Mouse (Mus musculus): ENCODE results near the gene Tmem119. TPM values are rescaled to one million over a fixed set of nuclear protein-coding genes. Genes with fewer than 3 reads are reported as not detected.

Gene Tmem119
- polyA plus RNA-seq, 1 experiment from 2014 or later: 4.0 TPM

DNA sequence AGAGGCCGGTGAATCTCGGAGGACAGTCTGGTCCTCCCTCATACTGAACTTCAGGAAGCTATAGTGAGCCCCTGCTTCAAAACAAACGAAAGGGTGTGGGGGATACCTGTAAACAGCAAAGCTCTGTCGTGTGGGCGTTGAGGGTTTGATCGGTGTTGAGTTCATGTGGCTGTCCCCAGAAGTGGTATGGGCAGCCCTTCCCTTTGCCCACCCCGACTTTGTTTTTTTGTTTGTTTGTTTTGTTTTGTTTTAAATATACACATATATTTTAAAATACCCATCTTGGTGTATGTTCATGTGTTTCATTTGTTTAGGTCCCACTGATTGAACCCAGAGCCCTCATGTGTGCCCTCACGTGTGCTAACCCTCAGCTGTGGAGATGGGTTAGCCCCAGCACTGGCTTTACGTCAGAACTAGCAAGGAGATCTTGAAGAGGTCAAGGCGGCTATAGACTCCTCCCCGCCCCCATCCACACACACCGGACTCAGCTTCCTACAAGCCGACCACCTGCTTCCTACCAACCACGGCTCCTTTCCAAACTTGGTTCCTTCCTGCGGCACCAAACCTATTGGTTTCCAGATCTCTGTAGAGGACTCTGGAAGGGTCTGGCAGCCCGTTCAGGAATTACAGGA is 33.1 kb upstream of the Tmem119 start:
- H3K27ac ChIP-seq (replicated peaks): no peak overlapping the region
- no peak overlapping the region for H3K9ac ChIP-seq
- H3K36me3 ChIP-seq (replicated peaks): no peaks in the 10 kb centered on the region
- H3K9me3 ChIP-seq (replicated peaks): no peaks in the 10 kb centered on the region
- no peak for ATAC-seq (ENCODE audit: insufficient read depth)
- peaks cover 23% of the 10 kb centered on the region for H3K4me1 ChIP-seq (replicated peaks)
- 40% methylated on average over 16 of the region's 16 CpGs for WGBS (ENCODE audit: insufficient replicate concordance)
- no peak overlapping the region for H3K4me3 ChIP-seq (replicated peaks)
- H3K4me2 ChIP-seq: no peak overlapping the region
- H3K27me3 ChIP-seq: no peaks in the 10 kb centered on the region

DNA sequence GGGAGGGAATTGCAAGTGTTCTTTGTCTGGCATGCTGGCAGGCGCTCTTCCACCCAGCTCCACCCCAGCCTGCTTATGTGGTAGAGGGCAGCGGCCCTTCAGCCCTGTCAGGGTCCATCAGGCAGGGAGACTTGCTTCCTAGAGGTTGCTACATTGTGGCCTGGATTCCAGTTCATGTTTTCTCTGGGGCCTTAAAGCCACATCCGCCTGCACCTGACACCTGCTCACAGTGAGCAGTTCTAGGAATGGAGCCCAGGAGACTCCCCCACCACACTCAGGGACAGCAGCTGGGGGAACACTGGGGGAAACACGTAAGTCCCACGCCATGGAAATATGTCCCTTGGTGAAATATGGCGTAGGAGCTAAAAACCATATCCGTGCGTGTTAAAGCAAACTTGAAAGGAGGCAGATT is 32.2 kb upstream of the Tmem119 start, which contains the start of gene Selplg:
Gene Selplg, minus strand, starts transcription at position 155 of the 412 bp plus-strand sequence.
- Histone ChIP-seq H3K4me1 (replicated peaks) (peaks cover 27% of the 10 kb centered on the region), H3K4me3 (replicated peaks) (no peak within 1 kb of the TSS), H3K27me3 (no peaks in the 10 kb centered on the region), H3K9ac (no peak within 1 kb of the TSS), H3K9me3 (replicated peaks) (no peaks in the 10 kb centered on the region), H3K4me2 (no peak within 1 kb of the TSS), H3K36me3 (replicated peaks) (no peaks in the 10 kb centered on the region), H3K27ac (replicated peaks) (no peak within 1 kb of the TSS)
- no peak for ATAC-seq (ENCODE audit: insufficient read depth)
- 54% methylated on average over 8 of the region's 8 CpGs for WGBS (ENCODE audit: insufficient replicate concordance)

- WGBS (ENCODE audit: insufficient replicate concordance): 54% methylated on average over 3 of the region's 3 CpGs
- Histone ChIP-seq H3K27me3 (no peaks in the 10 kb centered on the region), H3K9ac (no peak overlapping the region), H3K4me1 (replicated peaks) (peaks cover 27% of the 10 kb centered on the region), H3K4me2 (no peak overlapping the region), H3K9me3 (replicated peaks) (no peaks in the 10 kb centered on the region), H3K27ac (replicated peaks) (no peak overlapping the region), H3K4me3 (replicated peaks) (no peak overlapping the region), H3K36me3 (replicated peaks) (no peaks in the 10 kb centered on the region)
- ATAC-seq (ENCODE audit: insufficient read depth): no peak
Measured at GRCm38 (mm10) chr5:113831741-113832140, 31.4 kb upstream of the Tmem119 start.

DNA sequence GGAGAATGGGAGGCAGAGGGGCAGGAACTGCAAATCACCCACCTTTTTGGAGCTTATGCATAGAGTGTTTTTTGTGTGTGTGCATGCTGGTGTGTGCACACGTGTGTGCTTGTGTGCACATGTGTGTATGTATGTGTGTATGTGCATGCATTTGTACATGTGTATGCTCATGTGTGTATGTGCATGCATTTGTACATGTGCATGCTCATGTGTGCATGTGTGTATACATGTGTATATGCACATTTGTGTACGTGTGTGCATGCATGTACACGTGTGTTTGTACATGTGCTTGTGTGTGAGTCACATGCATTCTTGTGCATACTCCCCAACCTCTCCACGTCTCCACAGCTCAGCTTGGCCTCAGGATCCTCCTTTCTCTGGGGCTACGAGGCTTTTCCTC is 30.5 kb upstream of the Tmem119 start:
- no peak for ATAC-seq (ENCODE audit: insufficient read depth)
- Histone ChIP-seq H3K9ac (no peak overlapping the region), H3K27me3 (no peaks in the 10 kb centered on the region), H3K9me3 (replicated peaks) (no peaks in the 10 kb centered on the region), H3K4me2 (no peak overlapping the region), H3K27ac (replicated peaks) (no peak overlapping the region; the same call in 1 of the 2 replicates), H3K4me3 (replicated peaks) (no peak overlapping the region), H3K36me3 (replicated peaks) (no peaks in the 10 kb centered on the region), H3K4me1 (replicated peaks) (peaks cover 27% of the 10 kb centered on the region)
- WGBS (ENCODE audit: insufficient replicate concordance): 59% methylated on average over 5 of the region's 5 CpGs

DNA sequence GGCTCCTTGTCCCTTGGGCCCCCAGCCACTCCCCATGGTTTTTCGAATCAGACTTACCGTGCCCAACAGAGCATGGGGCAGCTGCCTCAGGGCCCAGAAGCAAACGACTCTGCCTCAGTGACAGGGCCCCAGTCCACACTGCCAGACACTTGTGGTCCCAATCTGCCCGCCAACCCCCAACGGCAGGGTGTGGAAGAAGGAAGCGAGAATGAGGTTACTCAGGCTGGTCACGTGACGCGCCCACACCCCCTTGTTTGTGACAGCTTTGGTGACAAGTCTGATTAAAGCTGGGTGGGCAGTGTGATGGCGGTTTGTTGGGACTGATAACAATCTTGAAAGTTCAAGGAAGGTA is 30.0 kb upstream of the Tmem119 start:
- Histone ChIP-seq H3K9me3 (replicated peaks) (no peaks in the 10 kb centered on the region), H3K27ac (replicated peaks) (peak overlapping the region; percentile 66), H3K4me1 (replicated peaks) (peaks cover 32% of the 10 kb centered on the region), H3K27me3 (no peaks in the 10 kb centered on the region), H3K9ac (no peak overlapping the region), H3K4me2 (peak overlapping the region; percentile 59), H3K36me3 (replicated peaks) (no peaks in the 10 kb centered on the region), H3K4me3 (replicated peaks) (peak overlapping the region; percentile 43)
- WGBS (ENCODE audit: insufficient replicate concordance): 7% methylated on average over 10 of the region's 10 CpGs
- peak; percentile 50 for ATAC-seq (ENCODE audit: insufficient read depth)

DNA sequence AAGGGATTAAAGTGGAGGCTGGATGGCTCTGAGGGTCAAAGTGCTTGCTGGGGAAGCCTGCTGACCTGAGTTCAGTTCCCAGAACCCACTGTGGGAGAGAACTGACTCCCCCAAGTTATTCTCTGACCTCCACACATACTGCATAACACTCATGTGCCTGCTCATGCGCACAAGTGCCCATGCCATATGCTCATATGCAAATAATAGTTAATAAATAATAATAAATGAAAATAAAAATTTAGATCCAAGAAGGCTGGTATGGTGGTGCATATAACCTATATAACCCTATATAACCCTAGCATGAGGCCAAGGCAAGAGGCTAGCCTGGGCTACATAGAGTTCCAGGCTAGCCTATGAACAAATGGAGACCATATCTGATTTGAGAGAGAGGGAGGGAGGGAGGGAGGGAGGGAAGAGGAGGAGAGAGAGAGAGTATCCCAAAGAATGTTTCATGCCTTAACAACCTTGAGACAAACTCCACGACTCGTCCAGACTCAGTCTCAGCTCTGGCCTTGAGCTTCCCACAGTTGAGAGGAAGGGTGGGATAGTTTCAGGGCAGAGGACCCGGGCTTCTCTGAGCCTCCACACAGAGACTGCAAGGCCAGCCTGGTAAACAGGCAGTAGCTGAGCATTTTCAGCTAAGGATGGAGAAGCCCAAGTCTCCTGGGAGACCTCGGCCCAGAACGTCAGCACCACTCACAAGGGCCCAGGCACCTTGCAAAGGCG is 29.4 kb upstream of the Tmem119 start:
- peak overlapping the region; percentile 43 for H3K4me3 ChIP-seq (replicated peaks)
- H3K4me1 ChIP-seq (replicated peaks): peaks cover 36% of the 10 kb centered on the region
- 24% methylated on average over 7 of the region's 7 CpGs for WGBS (ENCODE audit: insufficient replicate concordance)
- H3K27ac ChIP-seq (replicated peaks): peak overlapping the region; percentile 66
- peak; percentile 2; the same call in 1 of the 2 replicates for ATAC-seq (ENCODE audit: insufficient read depth)
- H3K4me2 ChIP-seq: peak overlapping the region; percentile 59
- H3K27me3 ChIP-seq: no peaks in the 10 kb centered on the region
- H3K9me3 ChIP-seq (replicated peaks): no peaks in the 10 kb centered on the region
- H3K36me3 ChIP-seq (replicated peaks): no peaks in the 10 kb centered on the region
- no peak overlapping the region for H3K9ac ChIP-seq

DNA sequence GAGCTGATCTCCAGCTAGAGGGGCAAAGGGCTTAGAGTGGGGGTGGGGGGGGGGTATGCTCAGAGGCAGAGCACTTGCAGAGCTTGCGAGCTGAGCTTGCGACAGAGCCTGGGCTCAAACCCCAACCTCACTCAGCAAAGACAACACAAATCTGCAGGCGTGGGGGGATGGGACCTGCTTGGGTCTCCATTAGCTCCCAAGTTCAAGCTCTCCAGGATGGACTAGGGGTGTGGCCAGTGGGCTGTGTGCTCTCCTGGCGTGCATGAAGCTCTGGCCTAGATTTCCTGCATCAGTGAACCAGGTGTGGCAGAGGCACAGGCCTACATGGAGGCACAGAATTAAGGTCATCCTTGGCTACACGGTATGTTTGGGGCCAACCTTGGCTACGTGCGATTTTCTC is 28.2 kb upstream of the Tmem119 start:
- peak overlapping the region; percentile 2 for H3K4me3 ChIP-seq (replicated peaks)
- ATAC-seq (ENCODE audit: insufficient read depth): no peak
- H3K9me3 ChIP-seq (replicated peaks): no peaks in the 10 kb centered on the region
- H3K9ac ChIP-seq: no peak overlapping the region
- H3K27me3 ChIP-seq: no peaks in the 10 kb centered on the region
- WGBS (ENCODE audit: insufficient replicate concordance): 57% methylated on average over 7 of the region's 7 CpGs
- H3K4me2 ChIP-seq: peak overlapping the region; percentile 16
- peaks cover 33% of the 10 kb centered on the region for H3K4me1 ChIP-seq (replicated peaks)
- peak overlapping the region; percentile 1; the same call in 1 of the 2 replicates for H3K27ac ChIP-seq (replicated peaks)
- no peaks in the 10 kb centered on the region for H3K36me3 ChIP-seq (replicated peaks)

DNA sequence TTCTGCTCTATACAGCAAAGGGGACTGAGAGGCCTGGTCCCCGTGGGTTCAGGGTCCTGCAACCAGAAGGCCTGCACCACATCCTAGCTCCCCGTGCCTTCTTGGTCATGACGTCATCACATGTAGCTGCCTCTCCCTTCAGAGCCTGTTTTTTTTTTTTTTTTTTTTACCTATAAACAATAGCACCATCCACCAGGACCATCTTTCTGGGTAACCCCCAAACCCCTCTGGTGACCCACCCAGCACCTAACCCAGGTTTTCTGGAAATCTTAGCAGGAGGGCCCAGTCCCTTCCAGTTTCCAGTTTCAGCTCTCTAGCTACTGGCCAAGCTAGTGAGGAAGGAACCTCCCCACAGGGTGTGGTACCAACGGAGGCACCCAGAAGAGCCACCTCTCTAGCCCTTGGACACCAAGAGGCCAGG is 27.7 kb upstream of the Tmem119 start:
- Histone ChIP-seq H3K4me2 (0 out of 2 replicates have a peak overlapping the region, but pooled peaks have one; percentile 16), H3K4me3 (replicated peaks) (peak overlapping the region; percentile 2; the same call in 1 of the 2 replicates), H3K4me1 (replicated peaks) (peaks cover 33% of the 10 kb centered on the region), H3K36me3 (replicated peaks) (no peaks in the 10 kb centered on the region), H3K27ac (replicated peaks) (0 out of 2 replicates have a peak overlapping the region, but pooled peaks have one; percentile 1), H3K27me3 (no peaks in the 10 kb centered on the region), H3K9ac (no peak overlapping the region), H3K9me3 (replicated peaks) (no peaks in the 10 kb centered on the region)
- no peak for ATAC-seq (ENCODE audit: insufficient read depth)
- WGBS (ENCODE audit: insufficient replicate concordance): 22% methylated on average over 4 of the region's 4 CpGs

GRCm38 (mm10) chr5:113826619-113827018 is 26.3 kb upstream of the Tmem119 start:
- Histone ChIP-seq H3K9ac (no peak overlapping the region), H3K4me1 (replicated peaks) (peaks cover 30% of the 10 kb centered on the region), H3K27ac (replicated peaks) (no peak overlapping the region), H3K4me3 (replicated peaks) (no peak overlapping the region), H3K36me3 (replicated peaks) (no peaks in the 10 kb centered on the region), H3K9me3 (replicated peaks) (no peaks in the 10 kb centered on the region), H3K27me3 (no peaks in the 10 kb centered on the region), H3K4me2 (no peak overlapping the region)
- ATAC-seq (ENCODE audit: insufficient read depth): no peak
- WGBS (ENCODE audit: insufficient replicate concordance): 70% methylated on average over 4 of the region's 4 CpGs

GRCm38 (mm10) chr5:113825558-113825957 is 25.2 kb upstream of the Tmem119 start:
- no peak overlapping the region for H3K9ac ChIP-seq
- peaks cover 25% of the 10 kb centered on the region for H3K4me1 ChIP-seq (replicated peaks)
- no peaks in the 10 kb centered on the region for H3K36me3 ChIP-seq (replicated peaks)
- H3K27me3 ChIP-seq: no peaks in the 10 kb centered on the region
- H3K9me3 ChIP-seq (replicated peaks): no peaks in the 10 kb centered on the region
- 28% methylated on average over 7 of the region's 7 CpGs for WGBS (ENCODE audit: insufficient replicate concordance)
- ATAC-seq (ENCODE audit: insufficient read depth): no peak
- no peak overlapping the region for H3K4me2 ChIP-seq
- no peak overlapping the region for H3K27ac ChIP-seq (replicated peaks)
- no peak overlapping the region for H3K4me3 ChIP-seq (replicated peaks)

- H3K27ac ChIP-seq (replicated peaks): no peak overlapping the region
- 33% methylated on average over 4 of the region's 4 CpGs for WGBS (ENCODE audit: insufficient replicate concordance)
- no peaks in the 10 kb centered on the region for H3K27me3 ChIP-seq
- H3K4me1 ChIP-seq (replicated peaks): peaks cover 16% of the 10 kb centered on the region
- H3K36me3 ChIP-seq (replicated peaks): no peaks in the 10 kb centered on the region
- no peak overlapping the region for H3K4me2 ChIP-seq
- H3K9me3 ChIP-seq (replicated peaks): no peaks in the 10 kb centered on the region
- ATAC-seq (ENCODE audit: insufficient read depth): no peak
- no peak overlapping the region for H3K4me3 ChIP-seq (replicated peaks)
- no peak overlapping the region for H3K9ac ChIP-seq
Measured at GRCm38 (mm10) chr5:113824228-113824627, 23.9 kb upstream of the Tmem119 start.

Measured in liver, embryonic 15.5 days (tissue).